Mouse (Mus musculus) heart, embryonic 11.5 days (tissue): ENCODE results near the gene Kank2. TPM values are rescaled to one million over a fixed set of nuclear protein-coding genes. Genes with fewer than 3 reads are reported as not detected.

Experiments
- ATAC-seq: fragments of 200-750 bp; cut with Nextera tagmentation; replicated peaks from 2 replicates; pipeline ENCODE4 v1.8.0; 2017; ENCODE audit warnings: moderate library complexity; ENCODE audit not compliant: insufficient number of reproducible peaks, low FRiP score, low TSS enrichment
- H3K27ac ChIP-seq: fragments of 300-500 bp; sonication (generic); 2 replicates; pipeline ENCODE4 v1.5.1; 2014; ENCODE audit warnings: mild to moderate bottlenecking, low read depth, low read length
- H3K27me3 ChIP-seq: fragments of 300-500 bp; sonication (generic); 2 replicates; pipeline ENCODE4 v1.6.1; 2014; ENCODE audit warnings: mild to moderate bottlenecking, low read length, mixed read lengths; ENCODE audit not compliant: control insufficient read depth, insufficient read depth
- H3K36me3 ChIP-seq: fragments of 300-500 bp; sonication (generic); 2 replicates; pipeline ENCODE4 v1.6.1; 2014; ENCODE audit warnings: mild to moderate bottlenecking, low read length, moderate library complexity, mixed read lengths; ENCODE audit not compliant: control insufficient read depth, insufficient read depth
- H3K4me1 ChIP-seq: fragments of 300-500 bp; sonication (generic); 2 replicates; pipeline ENCODE4 v1.6.1; 2014; ENCODE audit warnings: low read length; ENCODE audit not compliant: control insufficient read depth, insufficient read depth
- H3K4me2 ChIP-seq: fragments of 300-500 bp; sonication (generic); 2 replicates; pipeline ENCODE4 v1.6.1; 2014; ENCODE audit warnings: mild to moderate bottlenecking, moderate library complexity
- H3K4me3 ChIP-seq: fragments of 300-500 bp; sonication (generic); 2 replicates; pipeline ENCODE4 v1.5.1; 2014; ENCODE audit warnings: low read depth, low read length
- H3K9ac ChIP-seq: fragments of 300-500 bp; sonication (generic); 2 replicates; pipeline ENCODE4 v1.6.1; 2014; ENCODE audit warnings: mild to moderate bottlenecking, low read depth, low read length, moderate library complexity
- H3K9me3 ChIP-seq: fragments of 300-500 bp; sonication (generic); replicated peaks from 2 replicates; pipeline ENCODE4 v1.6.1; 2016; ENCODE audit warnings: low read length; ENCODE audit not compliant: control insufficient read depth
- WGBS: fragments of 180-500 bp; shearing (Covaris S2); extraction: QIAGEN DNeasy Blood & Tissue Kit; methylation state at CpG from one replicate; pipeline ENCODE4 v1.1.7; 2014; ENCODE audit not compliant: insufficient replicate concordance; 5-methylcytosine and 5-hydroxymethylcytosine counted together
- polyA plus RNA-seq: library from polyadenylated mRNA; unstranded; fragments of >200 nt; fragmentation: Nextera tagmentation; extraction: Ambion mirVana; gene quantifications from 2 replicates; pipeline ENCODE4 v1.2.1, GENCODE M21; 2014

The Kank2 gene
- polyA plus RNA-seq, 1 experiment from 2014 or later = 8.9 TPM

DNA sequence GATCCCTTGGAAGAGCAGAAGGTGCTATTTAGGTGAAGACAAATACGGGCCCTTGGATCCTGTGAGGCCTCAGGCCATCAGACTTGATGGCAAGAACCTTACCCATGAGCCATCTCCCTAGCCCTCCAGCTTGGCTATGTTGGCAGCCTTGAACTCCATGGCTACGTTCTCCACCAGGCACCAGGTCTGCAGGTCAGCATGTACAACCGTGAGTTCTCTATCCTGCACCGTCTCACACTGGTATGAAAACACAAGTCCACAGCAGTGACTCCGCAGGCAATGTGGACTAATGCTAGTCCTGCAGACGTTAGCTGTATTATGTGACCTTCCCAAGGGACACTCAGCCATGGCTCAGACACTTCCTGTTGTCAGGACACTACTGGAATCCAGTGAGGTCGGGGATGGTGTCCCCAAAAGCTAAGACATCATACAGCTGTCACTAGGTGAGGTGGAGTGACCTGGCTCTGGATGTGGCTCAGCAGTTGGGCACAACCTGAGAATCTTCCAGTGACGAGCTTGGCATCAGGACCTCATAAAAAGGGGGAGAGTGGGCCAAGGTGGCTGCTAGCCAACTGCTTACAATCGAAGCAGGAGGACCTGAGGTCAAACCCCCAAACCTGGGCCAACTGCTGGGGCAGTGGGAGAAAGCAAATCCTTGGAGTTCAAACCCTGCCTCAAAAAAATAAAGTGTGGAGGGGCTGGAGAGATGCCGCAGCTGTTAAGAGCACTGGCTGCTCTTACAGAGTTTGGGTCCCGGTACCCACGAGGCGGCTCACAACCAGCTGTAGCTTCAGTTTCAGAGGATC lies 43.8 kb downstream of the Kank2 start:
- no peak overlapping the region for H3K27ac ChIP-seq

DNA sequence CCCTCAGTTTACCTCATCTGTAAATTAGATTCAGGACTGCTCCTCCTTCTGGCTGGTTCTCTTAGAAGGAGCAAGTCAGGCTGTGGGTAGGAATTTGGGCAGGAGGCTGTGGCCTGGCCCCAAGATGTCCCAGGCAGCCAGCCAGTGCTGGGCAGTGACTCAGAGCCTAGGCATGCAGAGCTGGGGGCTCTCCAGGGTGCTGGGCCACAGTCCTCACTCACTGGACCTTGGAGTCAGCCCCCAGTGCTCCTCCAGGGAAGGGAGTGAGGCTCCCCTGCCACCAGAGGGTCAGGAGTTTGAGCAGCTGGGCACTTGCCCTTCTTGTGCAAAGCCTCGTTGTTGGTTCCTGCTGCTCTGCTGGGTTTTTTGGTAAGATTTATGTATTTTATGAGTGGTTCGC lies 44.5 kb downstream of the Kank2 start:
- H3K9me3 ChIP-seq = no peaks in the 10 kb centered on the region
- no peak overlapping the region for H3K4me2 ChIP-seq
- no peak for ATAC-seq
- H3K9ac ChIP-seq = no peak overlapping the region
- H3K27ac ChIP-seq = no peak overlapping the region
- peaks cover 8% of the 10 kb centered on the region for H3K36me3 ChIP-seq
- no peaks in the 10 kb centered on the region for H3K27me3 ChIP-seq
- no peak overlapping the region for H3K4me3 ChIP-seq
- peaks cover 29% of the 10 kb centered on the region for H3K4me1 ChIP-seq
- 71% methylated on average over 2 of the region's 2 CpGs for WGBS

More for the DNA sequence above, 43.8 kb downstream of the Kank2 start:
- Histone ChIP-seq H3K4me2 (no peak overlapping the region), H3K36me3 (peaks cover 6% of the 10 kb centered on the region; the same call in 1 of the 2 replicates), H3K27me3 (no peaks in the 10 kb centered on the region), H3K4me3 (no peak overlapping the region), H3K9ac (no peak overlapping the region), H3K4me1 (peaks cover 32% of the 10 kb centered on the region), H3K9me3 (no peaks in the 10 kb centered on the region)
- no peak for ATAC-seq
- 78% methylated on average over 13 of the region's 13 CpGs for WGBS

DNA sequence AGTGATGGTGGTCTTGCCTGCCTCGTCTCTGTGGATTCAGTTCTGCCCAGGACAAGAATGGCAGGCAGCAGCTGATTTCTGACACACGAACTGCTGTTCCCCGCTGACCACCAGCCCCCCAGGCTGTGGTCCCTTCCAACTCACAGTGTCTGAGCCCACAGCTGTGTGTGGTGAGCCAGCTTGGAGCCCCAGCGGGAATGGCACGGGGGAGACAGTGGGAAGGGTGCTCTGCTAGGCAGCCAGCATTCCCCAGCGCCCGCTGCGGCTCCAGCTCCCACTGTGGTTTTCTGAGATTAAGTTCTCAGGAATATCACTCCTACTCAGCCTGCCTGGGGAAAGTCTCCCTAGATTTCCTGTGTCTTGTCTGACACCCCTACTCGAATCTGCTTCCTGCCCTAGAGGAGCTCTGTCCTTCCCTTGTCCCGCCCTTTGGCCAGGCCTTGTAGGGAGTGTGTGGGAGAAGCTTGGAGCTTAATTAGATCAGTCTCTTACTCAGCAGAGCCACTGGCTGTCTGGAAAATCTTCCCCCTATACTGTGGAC lies 46.2 kb downstream of the Kank2 start:
- Histone ChIP-seq H3K4me1 (peaks cover 38% of the 10 kb centered on the region), H3K9me3 (no peaks in the 10 kb centered on the region), H3K4me3 (no peak overlapping the region), H3K36me3 (peaks cover 12% of the 10 kb centered on the region), H3K4me2 (no peak overlapping the region), H3K27me3 (no peaks in the 10 kb centered on the region), H3K9ac (0 out of 2 replicates have a peak overlapping the region, but pooled peaks have one; percentile 1), H3K27ac (peak overlapping the region; percentile 71)
- peak; percentile 35 for ATAC-seq
- 47% methylated on average over 10 of the region's 10 CpGs for WGBS

DNA sequence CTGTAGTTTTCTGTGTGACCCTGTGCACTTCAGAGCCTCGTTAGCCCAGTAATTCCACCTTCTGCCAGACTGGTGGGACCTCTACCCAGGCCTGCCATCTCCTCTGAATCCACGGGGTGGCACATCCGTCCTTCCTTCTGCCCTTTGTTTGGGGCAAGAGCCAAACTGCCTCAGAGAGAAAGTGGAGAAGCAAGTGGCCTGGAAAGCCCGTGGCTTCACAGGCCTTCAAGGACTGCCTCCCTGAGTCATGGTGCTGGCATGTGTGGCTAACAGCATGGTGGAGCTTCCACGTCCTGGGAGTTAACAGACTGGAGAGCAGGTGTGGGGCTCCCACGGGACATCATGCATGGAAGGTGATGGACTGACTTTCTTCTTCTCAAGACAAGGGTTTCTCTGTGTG lies 47.2 kb downstream of the Kank2 start:
- Histone ChIP-seq H3K4me2 (no peak overlapping the region), H3K27ac (no peak overlapping the region), H3K9me3 (no peaks in the 10 kb centered on the region), H3K9ac (no peak overlapping the region), H3K4me3 (no peak overlapping the region), H3K4me1 (peaks cover 41% of the 10 kb centered on the region), H3K27me3 (no peaks in the 10 kb centered on the region), H3K36me3 (peaks cover 18% of the 10 kb centered on the region)
- 66% methylated on average over 6 of the region's 6 CpGs for WGBS
- no peak for ATAC-seq

DNA sequence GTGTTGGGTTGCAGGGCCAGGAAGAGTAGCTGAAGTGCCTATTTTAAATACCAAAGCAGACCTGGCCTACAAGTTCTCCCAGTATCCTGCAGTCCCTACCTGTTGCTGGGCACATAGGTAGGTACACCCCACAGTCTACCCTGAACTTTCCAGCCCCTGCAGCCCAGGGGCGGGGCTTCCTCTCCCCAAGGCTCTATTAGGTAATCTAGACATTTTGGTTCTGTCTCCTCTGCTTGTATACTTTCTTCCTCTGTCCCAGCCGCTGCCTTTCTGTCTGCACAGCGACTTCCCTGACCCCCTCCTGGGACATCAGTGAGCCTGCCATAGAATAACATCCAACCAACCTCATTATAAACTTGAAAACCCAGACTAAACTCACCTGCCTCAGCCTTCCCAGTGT lies 48.2 kb downstream of the Kank2 start:
- no peaks in the 10 kb centered on the region for H3K27me3 ChIP-seq
- H3K27ac ChIP-seq = no peak overlapping the region
- no peaks in the 10 kb centered on the region for H3K9me3 ChIP-seq
- 85% methylated on average over 3 of the region's 3 CpGs for WGBS
- no peak overlapping the region for H3K4me3 ChIP-seq
- no peak overlapping the region for H3K9ac ChIP-seq
- peaks cover 26% of the 10 kb centered on the region for H3K36me3 ChIP-seq
- no peak for ATAC-seq
- no peak overlapping the region for H3K4me2 ChIP-seq
- peaks cover 41% of the 10 kb centered on the region for H3K4me1 ChIP-seq

DNA sequence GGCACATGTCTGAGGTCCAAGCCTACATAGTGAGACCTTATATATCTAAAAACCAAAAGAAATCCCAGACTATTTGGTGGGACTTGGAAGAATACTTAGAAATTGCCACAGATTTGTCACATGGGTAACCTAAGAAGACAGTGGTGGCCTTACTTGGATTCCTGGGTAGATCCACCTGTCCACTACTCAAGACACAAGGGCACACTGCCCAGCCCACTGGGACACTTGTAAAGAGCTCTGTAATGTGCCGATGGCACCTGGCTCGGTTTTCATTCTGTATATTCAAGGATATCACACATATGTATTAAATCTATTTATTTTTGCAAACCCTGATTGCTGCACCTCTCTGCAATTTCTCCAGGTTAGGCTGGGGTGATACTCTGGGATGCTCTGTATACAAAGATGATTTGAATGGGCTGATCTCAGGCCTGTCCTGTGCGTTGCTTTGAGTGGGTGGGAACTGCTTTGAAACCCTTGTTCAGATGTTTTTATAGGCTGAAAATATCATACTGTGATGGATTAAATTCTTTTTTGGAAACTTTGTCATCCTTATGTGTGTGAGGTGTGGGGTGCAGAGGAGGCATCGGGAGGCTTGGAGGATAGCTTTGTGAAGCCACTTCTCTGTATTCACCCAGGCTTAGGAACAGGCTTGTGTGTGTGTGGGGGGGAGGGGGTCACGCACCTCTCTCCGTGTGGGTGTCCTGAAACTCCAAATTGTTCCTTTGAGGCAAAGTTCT lies 49.0 kb downstream of the Kank2 start:
- Histone ChIP-seq H3K9ac (no peak overlapping the region), H3K4me1 (peaks cover 38% of the 10 kb centered on the region), H3K4me3 (no peak overlapping the region), H3K27ac (no peak overlapping the region), H3K27me3 (no peaks in the 10 kb centered on the region), H3K4me2 (no peak overlapping the region), H3K9me3 (no peaks in the 10 kb centered on the region), H3K36me3 (peaks cover 31% of the 10 kb centered on the region)
- ATAC-seq = no peak
- 88% methylated on average over 6 of the region's 6 CpGs for WGBS

DNA sequence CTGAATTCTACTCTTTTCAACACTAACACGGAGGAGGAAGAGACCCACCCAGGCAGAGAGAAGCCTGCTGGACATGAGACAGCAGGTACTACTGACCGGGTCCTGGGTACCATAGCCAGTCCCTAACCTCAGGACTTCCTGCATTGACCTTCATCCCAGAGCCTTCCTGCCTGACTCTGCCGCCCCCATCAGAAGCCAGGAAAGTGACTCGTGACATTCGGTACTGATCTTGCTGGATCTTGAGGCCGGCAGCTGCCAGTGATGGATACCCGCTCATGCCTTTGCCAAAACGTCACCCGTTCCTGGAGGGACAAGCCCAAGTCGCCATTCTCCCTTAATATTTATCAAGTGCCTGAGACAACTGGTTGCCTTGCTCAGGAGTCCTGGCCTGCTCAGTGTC lies 50.1 kb downstream of the Kank2 start:
- Histone ChIP-seq H3K4me1 (peaks cover 31% of the 10 kb centered on the region), H3K27ac (peak overlapping the region; percentile 64), H3K27me3 (no peaks in the 10 kb centered on the region), H3K9ac (no peak overlapping the region), H3K36me3 (peaks cover 35% of the 10 kb centered on the region), H3K4me2 (no peak overlapping the region), H3K4me3 (no peak overlapping the region), H3K9me3 (no peaks in the 10 kb centered on the region)
- ATAC-seq = no peak
- 75% methylated on average over 10 of the region's 10 CpGs for WGBS

DNA sequence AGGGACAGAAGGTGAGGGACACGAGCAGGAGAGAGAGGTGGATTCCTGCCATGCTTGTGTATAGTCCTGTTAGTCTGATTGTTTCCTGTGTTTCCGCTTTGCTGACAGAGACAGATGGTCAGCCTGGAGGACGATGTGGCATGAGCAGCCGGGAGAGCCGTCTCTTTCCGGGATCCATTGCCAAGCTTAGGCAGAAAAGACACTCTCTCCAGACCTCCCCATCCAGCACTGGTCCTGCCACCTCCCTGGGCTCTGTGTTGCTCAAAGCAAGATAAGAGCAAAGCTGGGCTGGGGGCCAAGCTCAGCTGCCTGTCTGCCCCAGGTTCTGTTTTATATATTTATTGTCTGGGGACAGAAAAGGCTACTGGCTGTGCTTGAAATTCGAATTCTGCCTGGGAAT lies 50.5 kb downstream of the Kank2 start:
- peak; percentile 49; the same call in 1 of the 2 replicates for ATAC-seq
- H3K4me2 ChIP-seq = peak overlapping the region; percentile 4; the same call in 1 of the 2 replicates

More for the DNA sequence above, 50.5 kb downstream of the Kank2 start:
- H3K27ac ChIP-seq = peak overlapping the region; percentile 64
- H3K36me3 ChIP-seq = peaks cover 35% of the 10 kb centered on the region
- WGBS = 46% methylated on average over 7 of the region's 7 CpGs
- H3K27me3 ChIP-seq = no peaks in the 10 kb centered on the region
- no peak overlapping the region for H3K4me3 ChIP-seq
- no peaks in the 10 kb centered on the region for H3K9me3 ChIP-seq
- peaks cover 31% of the 10 kb centered on the region for H3K4me1 ChIP-seq
- 0 out of 2 replicates have a peak overlapping the region, but pooled peaks have one; percentile 28 for H3K9ac ChIP-seq
